Mouse (Mus musculus): Measurements from ENCODE around the gene Oas1a. TPM values are rescaled to one million over a fixed set of nuclear protein-coding genes. Genes with fewer than 3 reads are reported as not detected.

Oas1a gene
- total and polyA plus RNA-seq, 2 experiments from 2014 or later, result 1.2 to 2.0 TPM

DNA sequence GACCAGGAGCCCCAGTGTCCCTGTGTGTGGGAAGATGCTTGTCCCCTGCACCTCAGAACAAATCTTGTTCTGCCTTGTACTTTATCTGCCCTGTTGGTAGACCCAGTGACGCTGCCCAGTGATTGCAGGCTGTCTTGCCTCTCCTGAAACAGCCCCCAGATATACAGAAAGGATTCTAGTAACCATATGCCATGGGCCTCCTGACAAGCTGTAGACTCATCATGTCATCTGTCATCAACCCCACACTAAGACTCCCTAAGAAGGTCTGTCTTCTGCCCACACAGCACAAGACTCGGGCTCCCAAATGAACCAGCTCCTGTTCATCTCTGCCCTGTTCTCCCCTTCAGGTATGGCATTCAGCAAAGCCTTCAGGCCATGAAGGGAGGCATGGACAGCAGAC is 48.1 kb downstream of the Oas1a start:
- ATAC-seq (no peak), DNase-seq (no peak)
- Histone ChIP-seq H3K27me3 (ENCODE audit: insufficient read depth, low read length) (no peaks in the 10 kb centered on the region), H3K9ac (no peak overlapping the region), H3K4me2 (ENCODE audit: low read depth) (no peak overlapping the region), H3K27ac (ENCODE audit: low read depth, low read length) (no peak overlapping the region), H3K9me3 (ENCODE audit: low read length) (0 out of 2 replicates have a peak, but pooled peaks cover 6% of the 10 kb centered on the region), H3K36me3 (ENCODE audit: insufficient read depth) (no peaks in the 10 kb centered on the region), H3K4me3 (ENCODE audit: low read depth, low read length) (no peak overlapping the region), H3K4me1 (ENCODE audit: insufficient read depth) (no peaks in the 10 kb centered on the region)
- TF ChIP-seq CTCF (IDR thresholded peaks at IDR 0.05; ENCODE audit: low read depth), result no peak
- WGBS, result 81% methylated on average over 2 of the region's 2 CpGs

GRCm38 (mm10) chr5:120849601-120850136 is 57.7 kb downstream of the Oas1a start:
- no peak overlapping the region for H3K27ac ChIP-seq (ENCODE audit: low read depth, low read length)
- WGBS, result 65% methylated on average over 3 of the region's 3 CpGs
- ATAC-seq (no peak), DNase-seq (peak; percentile 44)
- H3K4me3 ChIP-seq (ENCODE audit: low read depth, low read length), result no peak overlapping the region
- no peaks in the 10 kb centered on the region for H3K27me3 ChIP-seq (ENCODE audit: insufficient read depth, low read length)
- TF ChIP-seq CTCF (IDR thresholded peaks at IDR 0.05; ENCODE audit: low read depth), result peak; percentile 67
- H3K36me3 ChIP-seq (ENCODE audit: insufficient read depth), result no peaks in the 10 kb centered on the region
- 0 out of 2 replicates have a peak, but pooled peaks cover 6% of the 10 kb centered on the region for H3K9me3 ChIP-seq (ENCODE audit: low read length)
- H3K9ac ChIP-seq, result no peak overlapping the region
- no peaks in the 10 kb centered on the region for H3K4me1 ChIP-seq (ENCODE audit: insufficient read depth)
- H3K4me2 ChIP-seq (ENCODE audit: low read depth), result no peak overlapping the region

- no peak for DNase-seq
- Histone ChIP-seq H3K9ac (no peak within 1 kb of the TSS), H3K4me2 (ENCODE audit: low read depth) (no peak within 1 kb of the TSS), H3K4me1 (ENCODE audit: insufficient read depth) (no peaks in the 10 kb centered on the region), H3K4me3 (ENCODE audit: low read depth, low read length) (no peak within 1 kb of the TSS), H3K36me3 (ENCODE audit: insufficient read depth) (no peaks in the 10 kb centered on the region), H3K27ac (ENCODE audit: low read depth, low read length) (no peak within 1 kb of the TSS), H3K9me3 (ENCODE audit: low read length) (no peaks in the 10 kb centered on the region), H3K27me3 (ENCODE audit: insufficient read depth, low read length) (no peaks in the 10 kb centered on the region)
- 86% methylated on average over 4 of the region's 4 CpGs for WGBS
- ATAC-seq, result no peak
- no peak for TF ChIP-seq CTCF (IDR thresholded peaks at IDR 0.05; ENCODE audit: low read depth)
Observed at GRCm38 (mm10) chr5:120847067-120847466, 60.3 kb downstream of the Oas1a start, which contains the start of gene Oas1f. Gene Oas1f, plus strand, starts transcription at chr5:120847367.

Small RNA genes within 50 kb of the gene (microRNA-seq; reads per million reads assigned to microRNA genes)
- 0 reads per million in 2 experiments for gene Gm22907

Other genes starting within 250 kb of the Oas1a start
- gene Dtx1, start 195.6 kb downstream of the Oas1a start, total RNA-seq (2014; rRNA removed), result 154 and 193 TPM in 2 replicates
- 59.4 and 65.2 TPM in 2 replicates for gene Dtx1, start 195.6 kb downstream of the Oas1a start, polyA plus RNA-seq (2015; fragmentation: Nextera tagmentation; extraction: Ambion mirVana)
- gene Oas2, start 157.7 kb downstream of the Oas1a start, total RNA-seq (2014; rRNA removed), result 0.38 and 0.71 TPM in 2 replicates
- 0.19 and 0.30 TPM in 2 replicates for gene Oas2, start 157.7 kb downstream of the Oas1a start, polyA plus RNA-seq (2015; fragmentation: Nextera tagmentation; extraction: Ambion mirVana)
- gene Oas3, start 129.9 kb downstream of the Oas1a start, total RNA-seq (2014; rRNA removed), result 0.38 and 0.52 TPM in 2 replicates
- 0.29 and 0.69 TPM in 2 replicates for gene Oas3, start 129.9 kb downstream of the Oas1a start, polyA plus RNA-seq (2015; fragmentation: Nextera tagmentation; extraction: Ambion mirVana)
- not detected in 2 replicates for gene Oas1e, start 112.0 kb downstream of the Oas1a start, total RNA-seq (2014; rRNA removed)
- gene Oas1e, start 112.0 kb downstream of the Oas1a start, polyA plus RNA-seq (2015; fragmentation: Nextera tagmentation; extraction: Ambion mirVana), result 0.13 and 0.21 TPM in 2 replicates
- 0.69 and 1.8 TPM in 2 replicates for gene Oas1c, start 95.0 kb downstream of the Oas1a start, total RNA-seq (2014; rRNA removed)
- gene Oas1c, start 95.0 kb downstream of the Oas1a start, polyA plus RNA-seq (2015; fragmentation: Nextera tagmentation; extraction: Ambion mirVana), result 0.63 and 0.80 TPM in 2 replicates
- not detected in 2 replicates for gene Oas1f, start 60.2 kb downstream of the Oas1a start, total RNA-seq (2014; rRNA removed)
- not detected in 2 replicates for gene Oas1f, start 60.2 kb downstream of the Oas1a start, polyA plus RNA-seq (2015; fragmentation: Nextera tagmentation; extraction: Ambion mirVana)
- not detected in 2 replicates for gene Oas1h, start 46.1 kb downstream of the Oas1a start, total RNA-seq (2014; rRNA removed)
- not detected in 2 replicates for gene Oas1h, start 46.1 kb downstream of the Oas1a start, polyA plus RNA-seq (2015; fragmentation: Nextera tagmentation; extraction: Ambion mirVana)
- gene Oas1g, start 19.9 kb downstream of the Oas1a start, total RNA-seq (2014; rRNA removed), result 0.15 and 0.62 TPM in 2 replicates
- gene Oas1g, start 19.9 kb downstream of the Oas1a start, polyA plus RNA-seq (2015; fragmentation: Nextera tagmentation; extraction: Ambion mirVana), result 0.23 and 0.40 TPM in 2 replicates
- gene Oas1d, start 7.0 kb upstream of the Oas1a start, total RNA-seq (2014; rRNA removed), result 0.15 and 0.48 TPM in 2 replicates
- gene Oas1d, start 7.0 kb upstream of the Oas1a start, polyA plus RNA-seq (2015; fragmentation: Nextera tagmentation; extraction: Ambion mirVana), result 0.41 TPM in 1 of 2 replicates, not detected in the other
- 39.2 and 44.1 TPM in 2 replicates for gene Rph3a, start 102.6 kb upstream of the Oas1a start, total RNA-seq (2014; rRNA removed)
- gene Rph3a, start 102.6 kb upstream of the Oas1a start, polyA plus RNA-seq (2015; fragmentation: Nextera tagmentation; extraction: Ambion mirVana), result 29.5 and 36.4 TPM in 2 replicates

All from forebrain, postnatal 0 days (tissue).